Mouse (Mus musculus) forebrain, embryonic 11.5 days (tissue): ENCODE measurements at regions not wholly inside any gene's neighbourhood (a gene's known extent, or its start where the extent isn't known, plus 50 kb on each side); places are given as distances from the start of the nearest gene placed in this dataset.

Experiments
- ATAC-seq: fragments of 200-750 bp; cut with Nextera tagmentation; replicated peaks from 2 replicates; pipeline ENCODE4 v1.8.0; 2017; ENCODE audit warnings: moderate TSS enrichment; ENCODE audit not compliant: low FRiP score
- DNase-seq: peaks from one replicate; pipeline ENCODE4 v3.0.0-alpha.2; 2017; ENCODE audit warnings: low spot score
- H3K27ac ChIP-seq: fragments of 300-500 bp; sonication (generic); 2 replicates; pipeline ENCODE4 v1.5.1; 2014; ENCODE audit warnings: low read depth, low read length
- H3K27me3 ChIP-seq: fragments of 300-500 bp; sonication (generic); 2 replicates; pipeline ENCODE4 v1.6.1; 2014; ENCODE audit warnings: mild to moderate bottlenecking, low read length, mixed read lengths; ENCODE audit not compliant: control insufficient read depth, insufficient read depth
- H3K36me3 ChIP-seq: fragments of 300-500 bp; sonication (generic); 2 replicates; pipeline ENCODE4 v1.6.1; 2014; ENCODE audit warnings: mild to moderate bottlenecking, low read length, moderate library complexity, mixed read lengths; ENCODE audit not compliant: control insufficient read depth, insufficient read depth
- H3K4me1 ChIP-seq: fragments of 300-500 bp; sonication (generic); replicated peaks from 2 replicates; pipeline ENCODE4 v1.6.1; 2014; ENCODE audit warnings: low read length, mixed read lengths; ENCODE audit not compliant: control insufficient read depth, insufficient read depth
- H3K4me2 ChIP-seq: fragments of 300-500 bp; sonication (generic); 2 replicates; pipeline ENCODE4 v1.6.1; 2014; ENCODE audit warnings: low read depth, mild to moderate bottlenecking, low read length, moderate library complexity, mixed read lengths; ENCODE audit not compliant: severe bottlenecking
- H3K4me3 ChIP-seq: fragments of 300-500 bp; sonication (generic); 2 replicates; pipeline ENCODE4 v1.5.1; 2014; ENCODE audit warnings: low read depth, low read length
- H3K9ac ChIP-seq: fragments of 300-500 bp; sonication (generic); 2 replicates; pipeline ENCODE4 v1.6.1; 2014; ENCODE audit warnings: low read length
- H3K9me3 ChIP-seq: fragments of 300-500 bp; sonication (generic); 2 replicates; pipeline ENCODE4 v1.6.1; 2016; ENCODE audit warnings: low read length, mixed read lengths; ENCODE audit not compliant: control insufficient read depth
- WGBS: fragments of 180-500 bp; shearing (Covaris S2); extraction: QIAGEN DNeasy Blood & Tissue Kit; methylation state at CpG from one replicate; pipeline ENCODE4 v1.1.7; 2014; 5-methylcytosine and 5-hydroxymethylcytosine counted together

DNA sequence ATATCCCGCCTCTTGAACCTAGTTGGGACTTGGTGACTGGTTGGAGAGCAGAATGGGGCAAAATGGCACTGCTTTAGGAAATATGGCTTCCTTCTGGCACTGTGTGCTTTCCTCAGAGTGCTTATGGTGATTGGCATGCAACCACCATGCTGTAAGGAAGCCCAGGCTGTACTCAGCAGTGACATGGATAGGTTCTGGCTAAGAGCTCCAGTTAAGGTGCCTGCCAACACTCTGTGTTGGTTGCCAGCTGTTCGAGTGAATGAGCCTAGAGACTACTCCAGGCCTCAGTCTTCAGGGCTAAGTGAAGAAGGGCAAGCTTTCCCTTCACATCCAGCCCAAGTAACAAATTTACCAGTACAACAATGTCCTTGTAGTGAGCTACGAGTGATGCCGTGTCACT lies 301.9 kb downstream of the Otol1 start:
- H3K4me2 ChIP-seq, result no peak overlapping the region
- no peak overlapping the region for H3K27ac ChIP-seq
- H3K4me1 ChIP-seq, result no peaks in the 10 kb centered on the region
- ATAC-seq, result no peak
- no peak overlapping the region for H3K9ac ChIP-seq
- 89% methylated on average over 4 of the region's 4 CpGs for WGBS
- H3K9me3 ChIP-seq, result no peaks in the 10 kb centered on the region
- H3K27me3 ChIP-seq, result no peaks in the 10 kb centered on the region
- DNase-seq, result no peak
- no peak overlapping the region for H3K4me3 ChIP-seq
- H3K36me3 ChIP-seq, result no peaks in the 10 kb centered on the region

- H3K4me2 ChIP-seq, result no peak overlapping the region
- no peaks in the 10 kb centered on the region for H3K4me1 ChIP-seq
- H3K4me3 ChIP-seq, result no peak overlapping the region
- no peak overlapping the region for H3K27ac ChIP-seq
- no peaks in the 10 kb centered on the region for H3K27me3 ChIP-seq
- H3K36me3 ChIP-seq, result no peaks in the 10 kb centered on the region
- H3K9me3 ChIP-seq, result no peaks in the 10 kb centered on the region
- ATAC-seq, result no peak
- H3K9ac ChIP-seq, result no peak overlapping the region
- DNase-seq, result no peak
These were observed 303.6 kb downstream of the Otol1 start for GRCm38 (mm10) chr3:70311055-70311454.

- H3K4me3 ChIP-seq, result no peak overlapping the region
- ATAC-seq (no peak), DNase-seq (no peak)
- H3K9me3 ChIP-seq, result no peaks in the 10 kb centered on the region
- no peak overlapping the region for H3K9ac ChIP-seq
- 90% methylated on average over 3 of the region's 3 CpGs for WGBS
- no peaks in the 10 kb centered on the region for H3K36me3 ChIP-seq
- no peak overlapping the region for H3K27ac ChIP-seq
- no peaks in the 10 kb centered on the region for H3K27me3 ChIP-seq
- no peaks in the 10 kb centered on the region for H3K4me1 ChIP-seq
- H3K4me2 ChIP-seq, result no peak overlapping the region
These were observed 304.6 kb downstream of the Otol1 start for GRCm38 (mm10) chr3:70312034-70312433.

DNA sequence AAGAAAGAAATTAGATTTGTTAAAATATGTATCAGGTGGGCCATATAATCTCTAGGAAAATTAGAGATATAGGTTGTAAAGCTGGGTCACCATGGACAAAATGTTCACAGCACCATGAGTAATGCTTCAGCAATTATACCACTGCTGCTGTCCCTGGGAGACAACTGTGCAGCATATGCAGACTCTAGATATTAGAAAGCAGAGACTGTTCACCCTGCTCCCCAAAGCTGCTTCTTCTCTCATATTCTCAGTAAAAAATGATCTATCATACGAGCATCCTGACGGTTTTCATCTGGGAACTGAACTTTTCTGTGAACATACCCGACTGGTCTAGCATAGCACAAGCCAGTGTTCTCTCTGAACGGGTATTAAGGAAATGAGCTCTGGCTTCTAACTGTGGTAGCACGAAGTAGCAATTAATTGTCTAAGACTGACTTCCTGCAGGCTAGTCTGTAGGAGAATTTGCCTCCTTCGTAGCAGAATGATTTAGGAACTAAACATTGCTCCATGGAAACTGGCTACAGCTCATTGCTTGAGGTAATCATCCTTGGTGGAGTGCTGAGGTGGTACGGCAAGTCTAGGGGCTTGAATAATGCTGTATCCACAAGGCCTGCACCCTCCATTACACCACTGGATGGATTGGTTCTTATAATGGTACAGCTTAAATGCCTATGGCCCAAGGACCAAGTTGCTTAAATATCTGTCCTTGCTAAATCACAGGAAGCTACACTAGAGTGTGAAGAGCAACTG lies 305.9 kb downstream of the Otol1 start:
- DNase-seq (no peak), ATAC-seq (no peak)
- Histone ChIP-seq H3K27me3 (no peaks in the 10 kb centered on the region), H3K36me3 (no peaks in the 10 kb centered on the region), H3K27ac (no peak overlapping the region), H3K9me3 (no peaks in the 10 kb centered on the region), H3K9ac (no peak overlapping the region), H3K4me3 (no peak overlapping the region), H3K4me1 (no peaks in the 10 kb centered on the region), H3K4me2 (no peak overlapping the region)
- 74% methylated on average over 7 of the region's 7 CpGs for WGBS

DNA sequence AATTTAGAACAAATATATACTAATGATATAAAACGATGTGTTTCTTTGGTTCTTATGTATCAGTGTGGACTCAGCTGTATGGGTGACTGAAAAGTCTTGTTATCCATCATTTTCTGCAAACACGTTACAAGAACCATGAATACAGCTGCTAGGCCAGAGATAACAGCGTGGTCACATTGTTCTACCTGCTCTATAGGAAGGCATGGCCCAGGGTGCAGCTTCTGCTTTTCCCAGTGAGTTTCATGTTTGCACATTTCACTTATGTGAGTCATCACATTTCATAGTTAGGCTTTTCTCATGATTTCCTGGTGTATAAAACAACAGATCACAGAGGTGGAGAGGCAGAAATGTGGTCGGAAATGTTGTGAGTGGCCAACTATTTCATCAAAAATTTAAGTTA lies 306.8 kb downstream of the Otol1 start:
- Histone ChIP-seq H3K9ac (no peak overlapping the region), H3K27me3 (no peaks in the 10 kb centered on the region), H3K27ac (no peak overlapping the region), H3K4me1 (no peaks in the 10 kb centered on the region), H3K36me3 (no peaks in the 10 kb centered on the region), H3K4me3 (no peak overlapping the region), H3K4me2 (no peak overlapping the region), H3K9me3 (no peaks in the 10 kb centered on the region)
- ATAC-seq (no peak), DNase-seq (no peak)
- 88% methylated on average over 4 of the region's 4 CpGs for WGBS

DNA sequence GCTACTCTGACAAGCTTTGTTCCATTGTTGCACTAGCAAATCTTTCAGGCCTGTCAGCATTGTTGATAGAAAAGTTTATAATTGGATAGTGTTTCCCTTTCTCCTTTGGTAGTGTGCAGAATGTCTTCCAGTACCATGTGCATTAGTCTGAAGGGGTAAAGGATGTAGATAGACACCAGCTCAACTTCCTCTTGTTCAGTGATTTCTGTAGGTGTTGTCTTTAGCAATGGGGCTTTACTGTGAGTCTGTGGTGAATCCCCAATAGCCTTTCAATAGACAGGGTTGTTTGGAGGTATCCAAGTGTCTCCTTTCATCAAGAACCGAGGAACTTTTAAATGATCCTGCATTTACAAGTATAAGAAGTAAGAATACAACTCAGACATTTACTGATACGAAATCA lies 311.0 kb downstream of the Otol1 start:
- H3K27ac ChIP-seq, result no peak overlapping the region

GRCm38 (mm10) chr3:70319139-70319538 lies 311.7 kb downstream of the Otol1 start:
- 90% methylated on average over 3 of the region's 3 CpGs for WGBS

More for the DNA sequence above, 311.0 kb downstream of the Otol1 start:
- ATAC-seq, result no peak
- Histone ChIP-seq H3K9ac (no peak overlapping the region), H3K4me2 (no peak overlapping the region), H3K27me3 (no peaks in the 10 kb centered on the region), H3K4me3 (no peak overlapping the region), H3K4me1 (no peaks in the 10 kb centered on the region), H3K9me3 (no peaks in the 10 kb centered on the region), H3K36me3 (no peaks in the 10 kb centered on the region)
- WGBS, result 88% methylated on average over 2 of the region's 2 CpGs
- no peak for DNase-seq

DNA sequence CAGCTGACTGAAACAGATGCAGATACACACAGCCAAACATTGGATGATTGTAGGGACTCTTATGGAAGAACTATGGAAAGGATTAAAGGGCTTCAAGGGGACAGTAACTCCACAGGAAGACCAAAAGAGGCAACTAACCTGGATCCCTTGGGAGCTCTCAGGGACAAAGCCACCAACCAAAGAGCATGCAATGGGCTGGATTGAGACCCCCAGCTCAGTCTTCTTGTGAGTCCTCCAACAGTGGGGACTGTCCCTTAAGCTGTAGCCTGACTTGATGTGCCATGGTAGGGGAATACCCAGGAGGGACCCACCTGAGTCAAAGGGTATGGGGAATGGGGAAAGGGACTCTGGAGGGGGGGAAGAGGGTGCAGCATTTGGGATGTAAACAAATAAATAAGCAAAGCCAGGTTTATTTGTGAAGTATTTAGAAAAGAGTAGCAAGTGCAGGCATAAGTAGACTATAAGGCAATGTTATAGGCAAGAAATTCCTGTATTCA lies 313.8 kb downstream of the Otol1 start:
- Histone ChIP-seq H3K4me2 (no peak overlapping the region), H3K4me3 (no peak overlapping the region), H3K9me3 (no peaks in the 10 kb centered on the region), H3K9ac (no peak overlapping the region), H3K4me1 (no peaks in the 10 kb centered on the region), H3K36me3 (no peaks in the 10 kb centered on the region), H3K27ac (no peak overlapping the region), H3K27me3 (no peaks in the 10 kb centered on the region)
- DNase-seq (no peak), ATAC-seq (no peak)

More at GRCm38 (mm10) chr3:70319139-70319538, 311.7 kb downstream of the Otol1 start:
- Histone ChIP-seq H3K4me1 (no peaks in the 10 kb centered on the region), H3K4me2 (no peak overlapping the region), H3K27ac (no peak overlapping the region), H3K9me3 (no peaks in the 10 kb centered on the region), H3K9ac (no peak overlapping the region), H3K4me3 (no peak overlapping the region), H3K27me3 (no peaks in the 10 kb centered on the region), H3K36me3 (no peaks in the 10 kb centered on the region)
- no peak for DNase-seq
- no peak for ATAC-seq

DNA sequence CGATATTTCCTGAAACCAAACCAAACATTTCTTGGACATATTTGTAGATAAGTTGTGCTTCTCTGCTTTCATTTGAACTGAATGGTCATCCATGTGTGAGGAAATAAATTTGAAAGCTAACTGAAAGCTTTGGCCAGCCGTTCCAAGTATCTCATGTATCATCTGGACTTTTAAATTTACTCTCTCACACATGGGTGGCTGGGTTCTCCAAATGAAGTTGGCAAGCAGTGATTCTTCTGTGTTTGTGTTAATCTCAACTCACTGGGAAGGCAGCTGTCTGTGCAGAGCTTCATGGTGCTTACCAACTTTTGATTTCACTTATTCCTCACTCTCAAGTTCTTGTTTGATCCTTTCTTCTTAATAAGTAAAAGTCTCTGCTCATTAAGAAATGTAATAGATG lies 317.3 kb downstream of the Otol1 start:
- Histone ChIP-seq H3K4me1 (no peaks in the 10 kb centered on the region), H3K36me3 (no peaks in the 10 kb centered on the region), H3K9ac (no peak overlapping the region), H3K4me2 (no peak overlapping the region), H3K4me3 (no peak overlapping the region), H3K9me3 (no peaks in the 10 kb centered on the region), H3K27me3 (no peaks in the 10 kb centered on the region), H3K27ac (no peak overlapping the region)
- DNase-seq (no peak), ATAC-seq (no peak)
- WGBS, result 85% methylated on average over 2 of the region's 2 CpGs
